Comparison of ENCODE assay signal across 22 mouse cellular contexts in the genomic region with DNA sequence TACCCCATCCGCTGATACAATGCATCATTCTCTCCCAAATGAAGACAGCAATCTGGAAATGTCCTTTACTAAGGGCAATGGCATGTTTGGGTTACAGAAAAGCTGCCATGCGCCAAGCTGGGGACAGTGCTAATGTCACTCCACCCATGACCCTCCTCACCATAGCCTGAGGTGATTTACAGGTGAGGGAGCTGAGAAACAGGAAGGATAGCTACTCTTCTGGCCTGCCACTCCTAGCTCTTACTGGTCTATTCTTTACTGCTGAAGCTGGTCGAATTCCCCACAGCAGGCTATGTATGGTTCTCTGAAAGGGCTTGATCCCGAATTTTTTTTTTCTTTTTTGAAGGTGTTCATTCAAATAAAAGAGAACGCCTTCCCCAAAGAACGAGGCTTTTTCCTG.
"Had no signal": no experiment of that assay in that cellular context is flagged by ENCODE, and none has a peak within 500 bp of the region (broad histone marks: within the 10 kb centered on the region; RNA-seq: fewer than 3 reads in every experiment).

No protein-coding gene starts in this region.

- DNase-seq: kidney, adult 8-10 months; kidney, postnatal 14 days; liver; lung, adult 18-20 months; lung, postnatal 10 days; lung, postnatal 36 days; retina, postnatal 1 day; right cerebral cortex, postnatal 25 days; spleen, adult 18-20 months; thymus, postnatal 25 days had no signal

- H3K4me3 ChIP-seq: kidney, embryonic 15.5 days; limb, embryonic 10.5 days; limb, embryonic 13.5 days; liver, embryonic 12.5 days; liver, embryonic 15.5 days; lung, embryonic 15.5 days; megakaryocyte, embryonic 14.5 days; midbrain, embryonic 10.5 days; midbrain, embryonic 13.5 days; neural tube, embryonic 12.5 days; stomach, embryonic 15.5 days had no signal

- H3K36me3 ChIP-seq: kidney, embryonic 15.5 days; limb, embryonic 10.5 days; limb, embryonic 13.5 days; liver, embryonic 12.5 days; liver, embryonic 15.5 days; lung, embryonic 15.5 days; midbrain, embryonic 10.5 days; midbrain, embryonic 13.5 days; neural tube, embryonic 12.5 days; stomach, embryonic 15.5 days had no signal

- H3K9ac ChIP-seq: kidney, embryonic 15.5 days; limb, embryonic 13.5 days; liver, embryonic 12.5 days; liver, embryonic 15.5 days; lung, embryonic 15.5 days; midbrain, embryonic 13.5 days; neural tube, embryonic 12.5 days; stomach, embryonic 15.5 days had no signal

- H3K27ac ChIP-seq: kidney, embryonic 15.5 days; limb, embryonic 10.5 days; limb, embryonic 13.5 days; liver, embryonic 12.5 days; liver, embryonic 15.5 days; lung, embryonic 15.5 days; midbrain, embryonic 10.5 days; midbrain, embryonic 13.5 days; neural tube, embryonic 12.5 days; stomach, embryonic 15.5 days had no signal

- H3K4me2 ChIP-seq: kidney, embryonic 15.5 days; limb, embryonic 13.5 days; liver, embryonic 12.5 days; liver, embryonic 15.5 days; lung, embryonic 15.5 days; midbrain, embryonic 13.5 days; neural tube, embryonic 12.5 days; stomach, embryonic 15.5 days had no signal

- H3K27me3 ChIP-seq: limb, embryonic 13.5 days; liver, embryonic 12.5 days; liver, embryonic 15.5 days; midbrain, embryonic 13.5 days; neural tube, embryonic 12.5 days; stomach, embryonic 15.5 days had no signal

- ATAC-seq: liver, embryonic 12.5 days; midbrain, embryonic 13.5 days; midbrain, embryonic 16.5 days had no signal

- H3K4me1 ChIP-seq: limb, embryonic 13.5 days; liver, embryonic 12.5 days; liver, embryonic 15.5 days; lung, embryonic 15.5 days; megakaryocyte, embryonic 14.5 days; stomach, embryonic 15.5 days had no signal

- H3K9me3 ChIP-seq: kidney, embryonic 15.5 days; limb, embryonic 10.5 days; limb, embryonic 13.5 days; liver, embryonic 12.5 days; liver, embryonic 15.5 days; lung, embryonic 15.5 days; megakaryocyte, embryonic 14.5 days; midbrain, embryonic 10.5 days; midbrain, embryonic 13.5 days; neural tube, embryonic 12.5 days; stomach, embryonic 15.5 days had no signal
